Mouse (Mus musculus): ENCODE results near the gene Dennd2c. TPM values are rescaled to one million over a fixed set of nuclear protein-coding genes. Genes with fewer than 3 reads are reported as not detected.

The Dennd2c gene
- polyA plus RNA-seq, 1 experiment from 2014 or later = 8.5 TPM

GRCm38 (mm10) chr3:103100735-103101134, 1.7 kb upstream of the Dennd2c start:
- 48% methylated on average over 2 of the region's 2 CpGs for WGBS
- no peaks in the 10 kb centered on the region for H3K4me1 ChIP-seq (ENCODE audit: control insufficient read depth, insufficient read depth, low read length)
- H3K27me3 ChIP-seq (replicated peaks; ENCODE audit: control insufficient read depth, insufficient read depth, low read length) = no peaks in the 10 kb centered on the region
- H3K9ac ChIP-seq (ENCODE audit: low read depth, low read length) = no peak overlapping the region
- H3K4me2 ChIP-seq (ENCODE audit: low read depth, low read length) = no peak overlapping the region
- no peak overlapping the region for H3K4me3 ChIP-seq (ENCODE audit: low read depth, low read length)
- ATAC-seq (ENCODE audit: low read depth) (no peak), DNase-seq (ENCODE audit: low spot score) (no peak)
- H3K27ac ChIP-seq (replicated peaks; ENCODE audit: low read depth, low read length) = no peak overlapping the region
- H3K9me3 ChIP-seq (ENCODE audit: control insufficient read depth, low read length) = no peaks in the 10 kb centered on the region
- no peaks in the 10 kb centered on the region for H3K36me3 ChIP-seq (ENCODE audit: control insufficient read depth, insufficient read depth, low read length)

GRCm38 (mm10) chr3:103101194-103101593, 1.2 kb upstream of the Dennd2c start:
- no peaks in the 10 kb centered on the region for H3K4me1 ChIP-seq (ENCODE audit: control insufficient read depth, insufficient read depth, low read length)
- ATAC-seq (ENCODE audit: low read depth) = no peak
- no peak for DNase-seq (ENCODE audit: low spot score)
- H3K9me3 ChIP-seq (ENCODE audit: control insufficient read depth, low read length) = no peaks in the 10 kb centered on the region
- peak overlapping the region; percentile 82; the same call in 1 of the 2 replicates for H3K4me2 ChIP-seq (ENCODE audit: low read depth, low read length)
- no peaks in the 10 kb centered on the region for H3K36me3 ChIP-seq (ENCODE audit: control insufficient read depth, insufficient read depth, low read length)
- no peaks in the 10 kb centered on the region for H3K27me3 ChIP-seq (replicated peaks; ENCODE audit: control insufficient read depth, insufficient read depth, low read length)
- 54% methylated on average over 5 of the region's 5 CpGs for WGBS
- H3K27ac ChIP-seq (replicated peaks; ENCODE audit: low read depth, low read length) = no peak overlapping the region
- H3K4me3 ChIP-seq (ENCODE audit: low read depth, low read length) = no peak overlapping the region
- H3K9ac ChIP-seq (ENCODE audit: low read depth, low read length) = no peak overlapping the region

GRCm38 (mm10) chr3:103101909-103102308, 495 bp upstream of the Dennd2c start:
- Histone ChIP-seq H3K9ac (ENCODE audit: low read depth, low read length) (peak overlapping the region; percentile 79), H3K27ac (replicated peaks; ENCODE audit: low read depth, low read length) (peak overlapping the region; percentile 63), H3K36me3 (ENCODE audit: control insufficient read depth, insufficient read depth, low read length) (no peaks in the 10 kb centered on the region), H3K27me3 (replicated peaks; ENCODE audit: control insufficient read depth, insufficient read depth, low read length) (no peaks in the 10 kb centered on the region), H3K4me3 (ENCODE audit: low read depth, low read length) (peak overlapping the region; percentile 73), H3K4me2 (ENCODE audit: low read depth, low read length) (peak overlapping the region; percentile 82), H3K9me3 (ENCODE audit: control insufficient read depth, low read length) (no peaks in the 10 kb centered on the region), H3K4me1 (ENCODE audit: control insufficient read depth, insufficient read depth, low read length) (no peaks in the 10 kb centered on the region)
- WGBS = 5% methylated on average over 14 of the region's 14 CpGs
- DNase-seq (ENCODE audit: low spot score) (peak; percentile 54), ATAC-seq (ENCODE audit: low read depth) (peak; percentile 28)

GRCm38 (mm10) chr3:103107565-103108240, 5.3 kb downstream of the Dennd2c start:
- Histone ChIP-seq H3K4me3 (ENCODE audit: low read depth, low read length) (no peak overlapping the region), H3K9me3 (ENCODE audit: control insufficient read depth, low read length) (no peaks in the 10 kb centered on the region), H3K27ac (replicated peaks; ENCODE audit: low read depth, low read length) (no peak overlapping the region), H3K4me2 (ENCODE audit: low read depth, low read length) (no peak overlapping the region), H3K36me3 (ENCODE audit: control insufficient read depth, insufficient read depth, low read length) (no peaks in the 10 kb centered on the region), H3K9ac (ENCODE audit: low read depth, low read length) (no peak overlapping the region), H3K4me1 (ENCODE audit: control insufficient read depth, insufficient read depth, low read length) (no peaks in the 10 kb centered on the region), H3K27me3 (replicated peaks; ENCODE audit: control insufficient read depth, insufficient read depth, low read length) (no peaks in the 10 kb centered on the region)
- DNase-seq (ENCODE audit: low spot score) (no peak), ATAC-seq (ENCODE audit: low read depth) (no peak)
- 84% methylated on average over 7 of the region's 7 CpGs for WGBS

- H3K4me3 ChIP-seq (ENCODE audit: low read depth, low read length) = no peak overlapping the region
- no peak overlapping the region for H3K27ac ChIP-seq (replicated peaks; ENCODE audit: low read depth, low read length)
- no peaks in the 10 kb centered on the region for H3K9me3 ChIP-seq (ENCODE audit: control insufficient read depth, low read length)
- H3K27me3 ChIP-seq (replicated peaks; ENCODE audit: control insufficient read depth, insufficient read depth, low read length) = no peaks in the 10 kb centered on the region
- no peaks in the 10 kb centered on the region for H3K4me1 ChIP-seq (ENCODE audit: control insufficient read depth, insufficient read depth, low read length)
- no peaks in the 10 kb centered on the region for H3K36me3 ChIP-seq (ENCODE audit: control insufficient read depth, insufficient read depth, low read length)
- no peak for ATAC-seq (ENCODE audit: low read depth)
- DNase-seq (ENCODE audit: low spot score) = no peak
- H3K4me2 ChIP-seq (ENCODE audit: low read depth, low read length) = no peak overlapping the region
- no peak overlapping the region for H3K9ac ChIP-seq (ENCODE audit: low read depth, low read length)
- 82% methylated on average over 5 of the region's 5 CpGs for WGBS
Observed at GRCm38 (mm10) chr3:103112216-103112615, 9.8 kb downstream of the Dennd2c start.

- Histone ChIP-seq H3K27me3 (replicated peaks; ENCODE audit: control insufficient read depth, insufficient read depth, low read length) (no peaks in the 10 kb centered on the region), H3K27ac (replicated peaks; ENCODE audit: low read depth, low read length) (no peak overlapping the region), H3K9ac (ENCODE audit: low read depth, low read length) (no peak overlapping the region), H3K4me3 (ENCODE audit: low read depth, low read length) (no peak overlapping the region), H3K4me2 (ENCODE audit: low read depth, low read length) (no peak overlapping the region), H3K4me1 (ENCODE audit: control insufficient read depth, insufficient read depth, low read length) (no peaks in the 10 kb centered on the region), H3K9me3 (ENCODE audit: control insufficient read depth, low read length) (0 out of 2 replicates have a peak, but pooled peaks cover 3% of the 10 kb centered on the region), H3K36me3 (ENCODE audit: control insufficient read depth, insufficient read depth, low read length) (no peaks in the 10 kb centered on the region)
- DNase-seq (ENCODE audit: low spot score) (no peak), ATAC-seq (ENCODE audit: low read depth) (no peak)
- WGBS = 87% methylated on average over 3 of the region's 3 CpGs
Observed at GRCm38 (mm10) chr3:103123636-103124035, 21.2 kb downstream of the Dennd2c start.

GRCm38 (mm10) chr3:103126138-103126537, 23.7 kb downstream of the Dennd2c start:
- H3K36me3 ChIP-seq (ENCODE audit: control insufficient read depth, insufficient read depth, low read length) = no peaks in the 10 kb centered on the region
- H3K4me1 ChIP-seq (ENCODE audit: control insufficient read depth, insufficient read depth, low read length) = peaks cover 9% of the 10 kb centered on the region; the same call in 1 of the 2 replicates
- 84% methylated on average over 3 of the region's 3 CpGs for WGBS
- ATAC-seq (ENCODE audit: low read depth) (no peak), DNase-seq (ENCODE audit: low spot score) (no peak)
- H3K27ac ChIP-seq (replicated peaks; ENCODE audit: low read depth, low read length) = no peak overlapping the region
- H3K4me2 ChIP-seq (ENCODE audit: low read depth, low read length) = no peak overlapping the region
- H3K27me3 ChIP-seq (replicated peaks; ENCODE audit: control insufficient read depth, insufficient read depth, low read length) = no peaks in the 10 kb centered on the region
- H3K9me3 ChIP-seq (ENCODE audit: control insufficient read depth, low read length) = 0 out of 2 replicates have a peak, but pooled peaks cover 3% of the 10 kb centered on the region
- no peak overlapping the region for H3K9ac ChIP-seq (ENCODE audit: low read depth, low read length)
- H3K4me3 ChIP-seq (ENCODE audit: low read depth, low read length) = no peak overlapping the region

- 54% methylated on average over 2 of the region's 2 CpGs for WGBS
- Histone ChIP-seq H3K36me3 (ENCODE audit: control insufficient read depth, insufficient read depth, low read length) (0 out of 2 replicates have a peak, but pooled peaks cover 7% of the 10 kb centered on the region), H3K4me2 (ENCODE audit: low read depth, low read length) (no peak overlapping the region), H3K9me3 (ENCODE audit: control insufficient read depth, low read length) (0 out of 2 replicates have a peak, but pooled peaks cover 3% of the 10 kb centered on the region), H3K27me3 (replicated peaks; ENCODE audit: control insufficient read depth, insufficient read depth, low read length) (no peaks in the 10 kb centered on the region), H3K27ac (replicated peaks; ENCODE audit: low read depth, low read length) (no peak overlapping the region), H3K9ac (ENCODE audit: low read depth, low read length) (no peak overlapping the region), H3K4me1 (ENCODE audit: control insufficient read depth, insufficient read depth, low read length) (peaks cover 9% of the 10 kb centered on the region; the same call in 1 of the 2 replicates), H3K4me3 (ENCODE audit: low read depth, low read length) (no peak overlapping the region)
- ATAC-seq (ENCODE audit: low read depth) = no peak
- no peak for DNase-seq (ENCODE audit: low spot score)
Observed at GRCm38 (mm10) chr3:103127177-103127576, 24.8 kb downstream of the Dennd2c start.

- Histone ChIP-seq H3K4me3 (ENCODE audit: low read depth, low read length) (no peak overlapping the region), H3K9me3 (ENCODE audit: control insufficient read depth, low read length) (0 out of 2 replicates have a peak, but pooled peaks cover 3% of the 10 kb centered on the region), H3K9ac (ENCODE audit: low read depth, low read length) (no peak overlapping the region), H3K27ac (replicated peaks; ENCODE audit: low read depth, low read length) (no peak overlapping the region), H3K27me3 (replicated peaks; ENCODE audit: control insufficient read depth, insufficient read depth, low read length) (no peaks in the 10 kb centered on the region), H3K4me2 (ENCODE audit: low read depth, low read length) (no peak overlapping the region), H3K4me1 (ENCODE audit: control insufficient read depth, insufficient read depth, low read length) (peaks cover 9% of the 10 kb centered on the region; the same call in 1 of the 2 replicates), H3K36me3 (ENCODE audit: control insufficient read depth, insufficient read depth, low read length) (0 out of 2 replicates have a peak, but pooled peaks cover 7% of the 10 kb centered on the region)
- 64% methylated on average over 5 of the region's 5 CpGs for WGBS
- ATAC-seq (ENCODE audit: low read depth) = no peak
- DNase-seq (ENCODE audit: low spot score) = no peak
Observed at GRCm38 (mm10) chr3:103127721-103128120, 25.3 kb downstream of the Dennd2c start.

All from embryonic facial prominence, embryonic 14.5 days (tissue).